Mouse (Mus musculus): ENCODE data around the gene Crkl. TPM values are rescaled to one million over a fixed set of nuclear protein-coding genes. Genes with fewer than 3 reads are reported as not detected.
A peak's percentile ranks its signal among the peaks of the same experiment; 100 is the strongest.
"Not testable (repeated sequence)": the region's sequence is repeated elsewhere in the genome, so short reads cannot be mapped to it uniquely, and the experiment has no call there.

The Crkl gene
- total RNA-seq, 2 experiments from 2014 or later: 23.4 to 27.4 TPM

DNA sequence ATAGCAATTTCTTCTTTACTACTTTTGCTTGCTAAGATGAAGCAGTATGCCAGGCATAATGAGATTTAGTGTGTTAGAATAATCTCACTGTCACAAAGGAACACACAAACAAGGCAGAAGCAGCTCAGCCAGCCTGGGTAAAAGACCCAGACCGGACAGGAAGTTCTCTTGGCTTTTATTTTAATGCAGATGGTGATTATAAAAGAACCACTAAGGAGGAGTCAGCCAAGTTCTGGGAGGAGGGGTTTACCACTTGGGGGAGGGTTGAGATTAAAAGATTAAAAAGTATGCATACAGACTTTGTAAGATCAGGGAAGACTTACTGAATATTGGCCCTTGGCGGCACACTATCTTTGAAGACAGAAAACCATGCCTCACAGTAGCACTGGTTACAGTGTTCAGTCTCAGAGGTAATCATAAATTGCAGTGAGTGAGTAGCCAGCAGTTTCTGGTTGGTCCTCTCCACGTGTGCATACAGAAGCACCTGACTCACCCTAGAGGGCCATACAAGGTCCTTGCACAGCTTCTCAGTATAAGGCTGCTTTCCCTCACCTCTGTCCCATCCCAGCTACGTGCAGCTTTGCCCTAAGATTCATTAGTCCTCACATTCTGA is 26.6 kb downstream of the Crkl start:
- DNase-seq: no peak
- intact Hi-C loops (cut with DNase I): no loop called here

DNA sequence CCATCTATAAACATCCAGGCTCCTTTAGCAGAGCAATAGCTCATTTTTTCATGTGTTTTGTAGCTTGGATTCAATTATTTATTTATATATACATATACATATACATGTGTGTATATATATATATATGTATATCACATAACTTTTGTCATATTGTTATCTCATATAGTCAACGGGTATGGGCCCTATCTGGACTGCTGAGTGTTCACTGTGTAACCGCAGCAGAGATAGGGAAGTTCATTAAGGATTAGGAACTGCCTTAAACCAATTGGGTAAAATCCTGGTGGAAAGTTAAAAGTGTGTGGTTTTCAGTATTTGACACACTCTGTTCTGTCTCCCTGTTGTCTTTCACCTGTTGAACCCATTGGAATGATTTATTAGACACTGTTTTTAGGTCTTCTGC is 29.7 kb downstream of the Crkl start:
- DNase-seq: no peak
- intact Hi-C loops (cut with DNase I): no loop called here

DNA sequence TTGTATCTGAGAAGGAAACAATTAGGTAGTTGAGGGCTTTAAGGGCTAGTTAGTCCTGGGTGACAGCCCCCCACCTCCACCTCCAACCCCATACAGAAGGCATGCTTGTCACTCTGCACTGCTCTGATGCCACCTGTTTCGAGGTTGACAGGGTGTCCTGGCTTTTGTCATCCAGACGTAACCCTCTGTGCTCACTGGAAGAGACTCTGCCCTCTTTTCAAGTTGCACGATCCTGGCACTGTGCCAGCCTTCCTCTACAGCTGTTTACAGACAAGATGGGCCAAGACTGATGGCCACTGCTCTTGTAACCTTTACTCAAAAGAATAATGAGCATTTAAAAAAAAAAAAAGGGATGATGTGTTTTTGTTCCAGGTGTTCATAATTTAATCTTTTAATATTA is 34.7 kb downstream of the Crkl start:
- DNase-seq: peak; percentile 23 to 45
- intact Hi-C loops (cut with DNase I): no loop called here

DNA sequence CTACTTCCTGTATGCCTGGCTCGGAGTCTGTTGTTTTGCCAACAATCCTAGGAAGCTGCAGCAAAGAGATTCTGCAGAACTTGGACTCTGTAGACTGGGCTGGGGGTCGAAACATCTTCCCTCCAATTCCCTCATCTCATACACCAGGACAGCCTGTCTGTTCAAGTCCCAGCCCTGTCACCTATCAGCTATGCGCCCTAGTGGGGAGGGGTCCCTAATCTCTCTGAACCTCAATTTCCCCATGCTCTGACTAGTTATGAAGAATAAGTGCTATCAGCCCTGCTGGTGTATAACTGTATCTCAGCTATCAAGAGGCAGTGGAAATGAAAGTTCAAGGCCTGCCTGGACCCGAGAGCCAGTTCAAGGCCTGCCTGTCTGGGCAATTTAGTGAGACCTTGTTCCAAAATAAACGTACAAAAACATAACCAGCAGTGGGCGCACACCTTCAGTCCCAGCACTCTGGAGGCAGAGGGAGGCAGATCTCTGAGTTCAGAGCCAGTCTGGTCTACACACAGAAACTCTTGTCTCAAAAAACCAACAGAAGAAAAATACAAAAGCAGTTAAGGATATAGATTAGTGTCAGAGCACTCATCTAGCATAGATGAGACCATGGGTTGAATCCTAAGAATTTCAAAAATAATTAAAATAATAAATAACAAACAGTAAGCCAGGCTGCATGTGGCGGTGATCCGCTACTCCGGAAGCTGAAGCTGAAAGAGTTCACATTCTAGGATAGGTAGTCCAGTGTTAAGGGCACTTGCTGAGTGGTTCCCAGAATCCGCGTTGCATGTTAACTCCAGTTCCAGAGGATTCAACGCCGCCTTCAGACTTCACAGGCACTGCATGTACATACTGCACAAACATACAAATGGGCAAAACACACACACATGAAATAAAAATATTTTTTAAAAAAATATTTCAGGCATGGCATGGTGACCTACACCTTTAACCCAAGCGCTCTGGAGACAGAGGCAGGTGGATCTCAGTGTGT is 37.0 kb downstream of the Crkl start:
- DNase-seq: no peak
- intact Hi-C loops (cut with DNase I): no loop called here

DNA sequence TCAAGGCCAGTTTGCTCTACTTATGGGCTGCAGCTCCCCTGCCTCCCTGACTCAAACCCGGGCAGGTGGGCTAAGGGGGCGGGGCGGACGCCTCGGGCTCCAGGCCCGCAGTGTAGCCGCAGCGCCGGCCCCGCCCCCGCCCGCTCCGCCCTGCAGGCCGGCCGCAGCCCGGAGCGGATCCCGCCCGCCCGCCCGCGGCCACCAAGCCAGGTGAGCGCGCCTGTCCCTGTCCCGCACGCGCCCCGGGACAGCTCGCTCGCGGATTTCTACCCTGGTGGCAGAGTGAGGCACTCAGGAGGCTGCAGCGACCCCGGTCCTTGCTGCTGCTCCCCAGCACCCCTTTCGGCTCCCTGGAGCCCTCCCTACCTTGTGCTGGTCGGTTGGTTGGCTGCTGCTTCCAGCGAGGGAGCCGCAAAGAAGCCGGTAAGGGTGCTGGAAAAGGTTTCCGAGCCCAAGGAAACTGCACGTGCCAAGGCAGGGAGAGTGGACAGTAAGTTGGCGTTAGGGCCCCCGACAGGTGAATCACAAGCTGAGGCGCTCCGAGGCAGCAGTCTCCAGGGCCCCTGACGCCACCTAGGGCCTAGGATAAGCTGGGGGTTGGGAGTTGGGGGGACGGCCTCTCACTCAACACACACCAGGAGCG is 37.8 kb downstream of the Crkl start, which contains the start of gene Aifm3:
TSS of gene Aifm3 (plus strand) at position 143 of the 643 bp plus-strand sequence.
- peak in 1 of 2 experiments; percentile 18 for DNase-seq
- intact Hi-C loops (cut with DNase I): no loop called here

DNA sequence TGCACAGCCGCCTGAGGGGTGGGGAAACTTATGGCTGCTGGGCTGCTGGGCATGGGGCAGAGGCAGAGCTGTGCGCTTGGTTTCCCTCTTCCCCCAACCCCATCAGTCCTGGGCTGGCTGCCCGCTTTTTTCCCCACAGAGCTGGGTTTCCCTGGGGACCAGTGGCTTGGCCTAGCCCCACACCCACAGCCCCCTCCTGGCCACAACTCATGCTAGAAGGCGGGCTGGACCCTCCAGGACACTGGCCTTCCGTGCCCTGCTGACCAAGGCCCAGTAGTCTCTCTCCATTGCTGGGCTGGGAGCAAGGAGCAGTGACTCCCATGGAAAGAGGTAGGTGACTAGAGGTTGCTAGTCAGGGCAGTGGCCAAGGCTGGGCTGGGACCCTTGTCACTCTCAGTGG is 39.4 kb downstream of the Crkl start:
- intact Hi-C loops (cut with DNase I): no loop called here
- no peak for DNase-seq

DNA sequence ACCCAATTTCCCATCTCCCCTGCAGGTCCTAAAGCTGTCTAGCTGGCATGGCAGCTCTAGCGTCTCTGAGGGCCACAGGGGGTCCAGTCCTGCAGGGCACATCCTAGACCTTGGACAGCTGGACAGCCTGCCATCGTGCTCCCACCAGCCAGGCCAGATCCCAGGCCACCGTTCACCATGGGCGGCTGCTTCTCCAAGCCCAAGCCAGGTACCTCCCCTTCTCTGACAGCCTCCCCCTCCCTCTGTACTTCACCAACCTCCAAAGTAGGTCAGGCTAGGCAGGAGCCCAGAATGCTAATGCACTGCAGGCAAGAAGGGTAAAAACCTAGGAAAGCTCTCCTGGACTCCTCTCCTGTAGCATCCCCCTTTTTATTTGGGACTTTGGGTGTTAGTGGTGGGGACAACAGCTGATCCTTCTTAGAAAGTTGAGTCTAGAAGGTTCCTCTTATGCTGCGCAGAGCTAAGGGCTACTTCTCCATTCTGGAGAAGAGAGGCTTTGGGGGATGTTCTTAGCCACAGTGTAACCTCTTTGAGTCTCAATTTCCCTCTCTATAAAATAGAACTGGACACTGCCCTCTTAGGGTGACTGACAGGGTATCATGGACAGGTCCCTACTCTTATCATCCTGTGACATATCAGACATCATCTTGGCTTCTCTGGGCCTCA is 40.2 kb downstream of the Crkl start:
- no peak for DNase-seq
- intact Hi-C loops (cut with DNase I): no loop called here

DNA sequence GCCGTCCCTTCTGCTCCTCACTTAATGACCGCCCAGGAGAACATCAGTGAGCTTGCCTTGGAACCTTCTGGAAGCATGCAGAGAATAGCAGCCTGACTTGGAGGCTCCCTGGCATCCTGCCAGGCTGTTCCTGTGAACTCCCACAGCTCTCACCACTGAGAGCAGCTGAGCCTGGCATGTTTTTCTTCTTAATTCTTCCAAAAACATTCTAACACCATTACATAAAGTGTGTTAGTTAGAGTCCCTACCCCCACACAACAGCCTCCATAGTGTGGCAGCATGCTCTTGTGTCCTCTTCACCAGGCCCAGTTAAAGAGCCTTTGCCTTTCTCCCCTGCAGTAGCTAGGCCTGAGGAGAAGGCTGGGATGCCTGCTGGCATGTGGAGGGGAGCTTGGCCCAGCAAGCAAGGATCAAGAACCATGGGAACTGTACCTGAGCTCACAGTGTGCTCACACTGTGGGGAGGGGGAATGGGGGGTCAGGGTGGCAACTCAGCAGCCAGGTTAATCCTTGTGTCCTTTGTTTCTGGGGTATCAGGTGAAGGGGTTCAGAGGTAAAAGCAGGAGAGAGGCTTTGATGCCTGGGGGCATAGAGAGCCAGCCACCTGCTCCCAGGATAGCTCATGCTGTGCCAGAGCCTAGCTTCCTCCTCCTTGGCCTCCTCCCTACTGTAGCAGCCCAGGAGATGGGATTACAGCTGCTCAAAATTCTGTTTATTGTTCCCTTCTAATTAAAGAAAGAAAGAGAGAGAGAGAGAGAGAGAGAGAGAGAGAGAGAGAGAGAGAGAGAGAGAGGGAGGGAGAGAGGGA is 44.9 kb downstream of the Crkl start:
- intact Hi-C loops (cut with DNase I): no loop called here
- peak; percentile 24 to 45 for DNase-seq

DNA sequence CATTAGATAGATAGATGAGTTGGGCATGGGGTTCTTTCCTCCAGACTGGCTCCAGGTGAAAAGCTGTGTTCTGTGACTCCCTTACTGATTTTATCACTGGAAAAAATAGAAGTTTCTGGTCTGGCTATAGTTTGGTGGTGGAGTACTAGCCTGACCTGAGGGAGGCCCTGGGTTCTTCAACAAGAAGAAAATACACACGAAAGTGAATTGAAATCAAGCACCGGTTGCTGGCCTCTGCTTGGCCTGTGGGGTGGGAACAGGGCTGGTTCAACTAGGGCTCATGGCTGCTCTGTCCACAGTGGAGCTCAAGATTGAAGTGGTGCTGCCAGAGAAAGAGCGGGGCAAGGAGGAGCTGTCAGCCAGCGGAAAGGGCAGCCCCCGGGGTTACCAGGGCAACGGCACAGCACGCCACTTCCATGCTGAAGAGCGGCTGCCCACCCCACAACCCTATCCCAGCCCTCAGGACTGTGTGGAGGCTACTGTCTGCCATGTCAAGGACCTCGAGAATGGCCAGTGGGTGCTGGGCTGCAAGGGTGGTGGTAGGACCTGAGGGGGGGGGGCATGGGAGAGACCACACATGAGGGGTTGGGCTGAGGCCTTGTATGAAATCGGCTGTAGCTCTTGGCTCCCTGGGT is 47.6 kb downstream of the Crkl start:
- DNase-seq: no peak
- intact Hi-C loops (cut with DNase I): no loop called here

DNA sequence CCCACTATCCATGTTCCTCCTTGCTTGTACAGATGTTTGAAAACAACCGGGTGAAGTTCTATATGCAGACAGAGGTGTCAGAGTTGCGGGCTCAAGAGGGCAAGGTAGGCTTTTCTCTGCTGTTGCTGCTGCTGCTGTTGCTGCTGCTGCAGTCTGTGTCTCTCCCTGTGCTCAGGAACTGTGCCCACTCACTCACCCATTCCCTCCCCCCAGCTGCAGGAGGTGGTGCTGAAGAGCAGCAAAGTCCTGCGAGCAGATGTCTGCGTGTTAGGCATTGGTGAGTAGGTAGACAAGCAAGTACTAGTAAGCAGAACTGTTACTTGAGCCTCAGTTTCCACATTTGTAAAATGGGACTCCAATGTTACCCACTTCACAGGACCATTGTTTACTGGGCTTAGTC is 50.9 kb downstream of the Crkl start:
- no peak for DNase-seq
- intact Hi-C loops (cut with DNase I): no loop called here

DNA sequence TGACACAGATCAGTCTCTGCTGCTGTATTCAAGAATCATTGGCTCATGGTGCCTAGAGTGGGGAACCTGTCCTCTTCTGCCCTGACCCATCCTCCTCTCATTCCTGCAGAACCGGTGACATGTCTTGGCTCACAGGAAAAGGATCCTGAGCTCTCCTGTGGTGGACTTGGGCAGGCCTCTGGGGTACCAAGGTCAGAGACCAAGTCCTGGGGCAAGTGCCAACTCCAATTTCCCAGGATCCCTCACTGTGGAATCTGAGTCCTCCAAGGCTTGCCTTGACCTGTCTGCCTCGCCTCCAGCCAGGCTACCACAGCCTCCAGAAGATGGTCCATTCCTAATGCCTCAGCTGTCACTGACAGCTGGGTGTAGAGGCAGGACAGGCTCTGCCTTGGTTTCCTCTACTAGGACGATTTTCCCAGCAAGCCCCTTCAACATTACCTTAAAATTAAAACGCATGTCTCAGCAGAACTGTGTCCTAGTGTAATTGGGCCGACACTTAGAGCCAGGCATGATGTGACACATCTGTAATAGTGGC is 55.3 kb downstream of the Crkl start:
- intact Hi-C loops (cut with DNase I): loop anchor here (2.0 kb wide), 1 partner anchor 54 kb away; no protein-coding TSS in a partner anchor
- DNase-seq: no peak

DNA sequence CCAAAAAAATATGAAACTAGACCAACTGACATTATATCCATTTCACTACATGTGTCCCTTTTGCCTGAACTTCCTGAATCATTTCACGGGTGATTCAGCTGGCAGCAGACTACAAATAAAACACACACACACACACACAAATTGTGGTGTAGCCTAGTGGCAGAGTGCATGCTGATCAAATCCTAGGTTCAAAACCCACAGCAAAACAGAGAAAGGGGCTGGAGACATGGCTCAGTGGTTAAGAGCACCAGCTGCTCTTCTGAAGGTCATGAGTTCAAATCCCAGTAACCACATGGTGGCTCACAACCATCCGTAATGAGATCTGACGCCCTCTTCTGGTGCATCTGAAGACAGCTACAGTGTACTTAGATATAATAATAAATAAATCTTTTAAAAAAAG is 56.2 kb downstream of the Crkl start:
- intact Hi-C loops (cut with DNase I): loop anchor here (2.0 kb wide), 2 partner anchors 23 to 103 kb away; partner anchors contain the start of genes Snap29 and Thap7
- DNase-seq: not testable (repeated sequence)

DNA sequence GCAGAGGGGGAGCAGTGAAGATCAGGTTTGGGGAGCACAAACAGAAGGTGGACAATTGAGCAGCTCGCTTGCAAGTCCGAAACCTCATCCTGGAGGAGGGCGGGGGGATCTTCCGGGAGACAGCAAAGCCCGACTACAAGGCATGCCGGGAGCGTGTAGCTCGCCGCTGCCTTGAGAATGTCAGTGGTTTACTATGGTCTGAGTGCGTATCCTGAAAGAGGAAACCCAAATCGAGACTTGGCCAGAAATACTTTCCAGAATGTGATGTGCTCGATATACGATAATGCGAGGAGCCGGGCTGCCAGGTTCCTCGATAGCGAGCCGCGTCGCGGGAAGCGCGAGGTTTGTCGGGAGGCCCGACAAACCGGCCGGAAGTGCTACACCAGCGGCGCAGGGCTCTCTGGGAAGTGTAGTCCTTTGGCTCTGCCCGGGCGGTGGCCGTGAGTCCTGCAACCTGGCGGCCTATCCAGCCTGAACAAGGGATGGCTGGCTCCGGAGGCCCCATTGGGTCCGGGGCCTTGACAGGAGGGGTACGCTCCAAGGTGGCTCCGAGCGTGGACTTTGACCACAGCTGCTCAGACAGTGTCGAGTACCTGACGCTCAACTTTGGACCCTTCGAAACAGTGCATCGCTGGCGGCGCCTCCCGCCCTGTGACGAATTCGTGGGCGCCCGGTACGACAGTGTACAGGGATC is 56.9 kb downstream of the Crkl start, which contains the start of gene Lztr1:
TSS of gene Lztr1 (plus strand) at position 143 of the 694 bp plus-strand sequence.
- intact Hi-C loops (cut with DNase I): loop anchor here (2.0 kb wide), 2 partner anchors 22 to 104 kb away; partner anchors contain the start of genes Snap29 and Thap7
- peak; percentile 88 to 93 for DNase-seq

DNA sequence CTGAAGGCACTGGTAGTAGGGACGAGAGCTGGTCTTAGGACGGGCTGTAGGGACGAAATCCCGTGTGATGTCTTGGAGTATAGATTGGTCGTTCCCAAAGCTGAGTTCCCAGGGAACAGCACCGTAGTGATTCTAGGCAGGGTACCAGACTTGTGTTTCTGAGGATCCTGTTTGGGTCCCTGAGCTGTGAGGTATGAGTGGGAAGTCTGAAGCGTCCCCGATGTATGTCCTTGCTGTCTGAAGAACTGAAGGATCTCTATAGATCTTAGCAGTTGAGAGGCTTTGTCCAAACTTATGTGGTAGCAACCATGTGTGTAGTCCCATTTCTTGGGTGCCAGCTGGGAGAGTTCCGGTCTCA is 57.4 kb downstream of the Crkl start:
- intact Hi-C loops (cut with DNase I): loop anchor here (2.0 kb wide), 2 partner anchors 22 to 104 kb away; partner anchors contain the start of genes Snap29 and Thap7
- no peak for DNase-seq

DNA sequence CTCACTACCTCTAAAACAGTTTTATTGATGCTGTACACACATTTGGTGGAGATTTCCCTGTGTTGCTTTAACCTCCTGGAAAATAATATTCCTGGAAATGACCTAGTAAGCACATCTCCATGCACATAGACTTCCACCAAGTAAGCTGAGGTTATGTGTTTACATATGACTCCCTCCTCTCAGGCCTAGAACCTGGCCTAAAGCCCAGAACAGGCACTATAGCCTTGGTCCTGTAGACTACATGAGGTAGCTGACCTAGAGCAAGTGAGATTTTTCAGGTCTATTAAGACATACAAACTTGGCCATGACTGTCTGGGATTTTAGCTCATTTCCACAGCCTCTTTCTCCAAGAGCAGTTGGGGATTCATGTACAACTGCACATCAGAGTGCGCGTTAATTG is 58.4 kb downstream of the Crkl start:
- DNase-seq: no peak
- intact Hi-C loops (cut with DNase I): no loop called here

DNA sequence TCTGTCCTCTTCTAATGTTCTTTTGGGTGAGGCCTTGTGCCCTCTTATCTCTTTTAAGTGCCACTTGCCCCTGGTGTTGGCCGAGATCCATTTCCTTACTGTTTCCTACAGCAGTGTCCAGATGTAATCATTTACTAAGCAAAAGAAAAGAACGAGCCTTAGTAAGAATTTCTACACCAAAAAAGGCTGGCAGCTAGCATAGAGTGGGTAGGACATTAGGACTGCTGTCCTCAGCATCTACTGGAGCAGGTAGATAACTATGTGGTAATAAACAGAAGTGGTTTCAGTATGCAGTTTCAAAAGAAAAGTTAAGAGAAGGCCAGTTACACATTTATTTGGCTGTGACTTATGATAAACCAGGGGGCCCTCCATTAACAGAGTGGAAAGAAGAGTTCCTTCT is 58.9 kb downstream of the Crkl start:
- no peak for DNase-seq
- intact Hi-C loops (cut with DNase I): no loop called here

DNA sequence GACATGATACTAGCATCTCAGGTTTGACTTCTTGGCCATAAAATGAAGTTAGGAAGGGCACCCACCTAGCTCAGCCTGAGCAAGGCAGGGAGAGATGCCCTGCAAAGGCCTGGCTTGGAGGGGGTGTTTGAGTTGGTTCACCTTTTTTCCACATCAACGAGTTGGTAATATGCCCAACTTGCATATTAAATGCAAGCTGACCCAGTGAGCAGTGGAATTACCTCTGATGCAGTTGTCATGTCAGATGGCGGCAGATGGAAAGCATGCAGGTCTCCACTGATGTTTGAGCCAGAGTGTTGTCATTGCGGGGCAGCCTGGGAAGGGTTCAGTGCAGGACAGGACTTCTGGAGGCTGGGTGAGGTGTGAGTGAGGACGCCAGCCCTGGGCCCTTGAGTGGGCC is 59.6 kb downstream of the Crkl start:
- intact Hi-C loops (cut with DNase I): no loop called here
- DNase-seq: no peak

DNA sequence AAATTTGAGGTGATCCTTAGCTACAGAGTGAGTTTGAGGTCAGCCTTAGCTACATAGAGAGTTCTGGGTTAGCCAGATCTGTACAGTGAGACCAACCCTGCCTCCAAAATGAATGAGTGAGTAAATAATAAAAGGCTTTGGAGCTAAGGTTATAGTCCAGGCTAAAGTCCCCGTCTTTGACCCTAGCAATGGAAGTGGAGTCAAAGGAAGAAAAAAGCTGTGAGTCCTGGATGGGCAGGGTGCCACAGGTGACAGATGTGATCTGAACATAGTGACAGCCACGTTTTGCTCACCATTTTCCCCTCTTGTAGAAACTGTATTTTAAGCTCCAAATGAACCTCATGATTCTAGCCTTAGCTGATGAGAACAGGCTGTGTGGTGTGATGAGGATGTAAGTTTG is 67.1 kb downstream of the Crkl start:
- intact Hi-C loops (cut with DNase I): no loop called here
- DNase-seq: no peak

All from heart, postnatal 36 days (tissue).